Mouse (Mus musculus) neural tube, embryonic 15.5 days (tissue): Measurements from ENCODE around the gene Msi2. TPM values are rescaled to one million over a fixed set of nuclear protein-coding genes. Genes with fewer than 3 reads are reported as not detected.

Experiments used
- ATAC-seq: fragments of 200-750 bp; cut with Nextera tagmentation; 2 replicates; pipeline ENCODE4 v1.8.0; 2017; ENCODE audit warnings: mild to moderate bottlenecking, moderate TSS enrichment, moderate library complexity; ENCODE audit not compliant: low FRiP score
- H3K27ac ChIP-seq: fragments of 300-500 bp; sonication (generic); replicated peaks from 2 replicates; pipeline ENCODE4 v1.5.1; 2015; ENCODE audit warnings: mild to moderate bottlenecking, inconsistent platforms
- H3K27me3 ChIP-seq: fragments of 300-500 bp; sonication (generic); replicated peaks from 2 replicates; pipeline ENCODE4 v1.6.1; 2015; ENCODE audit warnings: inconsistent platforms
- H3K36me3 ChIP-seq: fragments of 300-500 bp; sonication (generic); 2 replicates; pipeline ENCODE4 v1.6.1; 2015; ENCODE audit warnings: inconsistent platforms
- H3K4me1 ChIP-seq: fragments of 300-500 bp; sonication (generic); 2 replicates; pipeline ENCODE4 v1.6.1; 2015; ENCODE audit warnings: inconsistent platforms
- H3K4me2 ChIP-seq: fragments of 300-500 bp; sonication (generic); 2 replicates; pipeline ENCODE4 v1.6.1; 2015; ENCODE audit warnings: inconsistent platforms, mild to moderate bottlenecking, moderate library complexity
- H3K4me3 ChIP-seq: fragments of 300-500 bp; sonication (generic); replicated peaks from 2 replicates; pipeline ENCODE4 v1.5.1; 2015; ENCODE audit warnings: mild to moderate bottlenecking, inconsistent platforms
- H3K9ac ChIP-seq: fragments of 300-500 bp; sonication (generic); replicated peaks from 2 replicates; pipeline ENCODE4 v1.6.1; 2015; ENCODE audit warnings: mild to moderate bottlenecking, inconsistent platforms
- H3K9me3 ChIP-seq: fragments of 300-500 bp; sonication (generic); replicated peaks from 2 replicates; pipeline ENCODE4 v1.6.1; 2016; ENCODE audit warnings: inconsistent platforms
- WGBS: fragments of 180-500 bp; shearing (Covaris S2); methylation state at CpG from one replicate; pipeline ENCODE4 v1.1.7; 2015; ENCODE audit warnings: mixed read lengths; 5-methylcytosine and 5-hydroxymethylcytosine counted together
- polyA plus RNA-seq: library from polyadenylated mRNA; unstranded; fragments of >200 nt; fragmentation: Nextera tagmentation; extraction: Ambion mirVana; gene quantifications from 2 replicates; pipeline ENCODE4 v1.2.1, GENCODE M21; 2015

Gene Msi2
- polyA plus RNA-seq, 1 experiment from 2014 or later, result 20.7 TPM

DNA sequence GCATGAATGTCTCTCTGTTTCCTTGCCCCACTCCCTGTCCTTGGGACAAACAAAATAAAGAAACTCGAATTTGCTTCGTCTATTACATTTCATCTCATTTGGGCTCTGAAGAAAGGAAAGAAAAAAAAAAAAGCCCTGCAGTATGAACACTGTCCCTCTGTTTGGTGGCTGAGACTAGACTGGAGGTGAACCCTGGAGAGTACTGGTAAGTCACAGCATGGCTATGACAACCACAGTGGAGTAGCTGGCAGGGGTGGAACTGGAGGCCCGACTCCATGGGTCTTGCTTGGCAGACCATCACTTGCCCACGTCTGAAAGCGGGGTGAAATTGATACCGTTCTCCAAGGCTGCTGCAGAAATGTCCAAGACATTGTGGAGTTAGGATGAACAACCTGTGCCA, 71.8 kb downstream of the Msi2 start:
- Histone ChIP-seq H3K27me3 (no peaks in the 10 kb centered on the region), H3K9ac (no peak overlapping the region), H3K36me3 (no peaks in the 10 kb centered on the region), H3K4me2 (no peak overlapping the region), H3K4me3 (no peak overlapping the region), H3K27ac (peak overlapping the region; percentile 63), H3K4me1 (peaks cover 64% of the 10 kb centered on the region), H3K9me3 (no peaks in the 10 kb centered on the region)
- WGBS, result 79% methylated on average over 6 of the region's 6 CpGs
- ATAC-seq, result no peak

DNA sequence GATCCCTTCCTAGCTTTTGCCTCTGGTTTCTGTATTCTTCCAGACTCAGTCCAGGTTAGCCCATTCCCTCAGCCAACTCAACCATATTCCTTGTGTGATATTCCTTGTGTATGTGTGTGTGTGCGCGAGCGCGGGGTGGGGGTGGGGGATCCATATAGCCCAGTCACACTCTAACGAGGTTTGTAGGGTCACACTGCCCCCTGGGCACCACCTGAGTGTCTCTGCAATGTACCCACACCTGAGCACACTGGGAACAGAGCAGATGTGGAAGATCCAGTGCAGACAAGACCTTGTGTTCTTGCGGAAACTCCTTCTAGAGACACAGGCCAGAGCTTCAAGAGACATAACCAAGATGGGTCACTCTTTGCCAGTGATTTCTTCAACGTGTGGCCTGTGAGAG, 72.5 kb downstream of the Msi2 start:
- H3K9ac ChIP-seq, result no peak overlapping the region
- peak overlapping the region; percentile 63 for H3K27ac ChIP-seq
- no peaks in the 10 kb centered on the region for H3K27me3 ChIP-seq
- no peak for ATAC-seq
- no peak overlapping the region for H3K4me3 ChIP-seq
- H3K4me1 ChIP-seq, result peaks cover 61% of the 10 kb centered on the region
- 62% methylated on average over 7 of the region's 7 CpGs for WGBS
- no peak overlapping the region for H3K4me2 ChIP-seq
- no peaks in the 10 kb centered on the region for H3K36me3 ChIP-seq
- no peaks in the 10 kb centered on the region for H3K9me3 ChIP-seq

DNA sequence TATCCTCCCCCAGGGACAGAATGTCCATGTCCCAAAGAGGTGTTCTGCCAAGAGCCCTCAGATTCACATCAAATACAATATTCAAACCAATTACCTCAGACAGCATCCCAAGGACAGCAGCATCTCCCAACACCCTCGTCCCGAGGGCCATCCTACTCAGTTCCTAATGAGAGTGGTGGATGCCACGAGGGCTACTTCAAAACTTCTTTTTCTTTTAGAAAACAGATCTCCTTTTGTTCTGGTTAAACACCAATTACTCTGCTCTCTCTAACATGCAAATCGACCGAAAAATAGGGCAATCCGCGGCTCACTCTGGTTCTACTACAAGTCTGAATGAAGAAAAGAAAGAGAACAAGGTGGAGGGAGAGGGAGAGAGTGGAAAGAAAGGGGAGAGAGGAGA, 73.6 kb downstream of the Msi2 start:
- no peak overlapping the region for H3K4me3 ChIP-seq
- H3K27me3 ChIP-seq, result no peaks in the 10 kb centered on the region
- 0 out of 2 replicates have a peak overlapping the region, but pooled peaks have one; percentile 2 for H3K4me2 ChIP-seq
- no peaks in the 10 kb centered on the region for H3K36me3 ChIP-seq
- H3K4me1 ChIP-seq, result peaks cover 53% of the 10 kb centered on the region
- peak overlapping the region; percentile 49 for H3K27ac ChIP-seq
- H3K9me3 ChIP-seq, result no peaks in the 10 kb centered on the region
- WGBS, result 22% methylated on average over 7 of the region's 7 CpGs
- ATAC-seq, result no peak
- H3K9ac ChIP-seq, result no peak overlapping the region

DNA sequence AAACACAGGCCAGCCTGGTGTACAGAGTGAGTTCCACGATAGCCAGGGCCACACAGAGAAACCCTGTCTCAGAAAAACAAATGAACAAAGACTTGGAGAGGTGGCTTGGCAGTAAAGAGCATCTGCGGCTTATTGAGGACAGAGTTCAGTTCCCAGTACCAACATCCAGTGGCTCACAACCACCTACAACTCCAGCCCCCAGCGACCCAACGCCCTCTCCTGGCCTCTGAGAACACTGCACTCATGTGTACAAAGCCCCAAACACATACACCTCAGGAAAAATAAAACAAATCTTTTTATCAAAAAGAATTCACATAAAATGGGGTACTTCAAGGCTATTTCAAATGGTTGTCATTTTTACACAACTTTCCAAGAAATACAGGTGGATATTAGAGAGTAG, 78.5 kb downstream of the Msi2 start:
- Histone ChIP-seq H3K27ac (no peak overlapping the region), H3K27me3 (no peaks in the 10 kb centered on the region), H3K9ac (no peak overlapping the region), H3K4me2 (no peak overlapping the region), H3K4me3 (no peak overlapping the region), H3K4me1 (peaks cover 45% of the 10 kb centered on the region), H3K36me3 (no peaks in the 10 kb centered on the region), H3K9me3 (no peaks in the 10 kb centered on the region)
- 65% methylated on average over 4 of the region's 4 CpGs for WGBS
- ATAC-seq, result no peak

DNA sequence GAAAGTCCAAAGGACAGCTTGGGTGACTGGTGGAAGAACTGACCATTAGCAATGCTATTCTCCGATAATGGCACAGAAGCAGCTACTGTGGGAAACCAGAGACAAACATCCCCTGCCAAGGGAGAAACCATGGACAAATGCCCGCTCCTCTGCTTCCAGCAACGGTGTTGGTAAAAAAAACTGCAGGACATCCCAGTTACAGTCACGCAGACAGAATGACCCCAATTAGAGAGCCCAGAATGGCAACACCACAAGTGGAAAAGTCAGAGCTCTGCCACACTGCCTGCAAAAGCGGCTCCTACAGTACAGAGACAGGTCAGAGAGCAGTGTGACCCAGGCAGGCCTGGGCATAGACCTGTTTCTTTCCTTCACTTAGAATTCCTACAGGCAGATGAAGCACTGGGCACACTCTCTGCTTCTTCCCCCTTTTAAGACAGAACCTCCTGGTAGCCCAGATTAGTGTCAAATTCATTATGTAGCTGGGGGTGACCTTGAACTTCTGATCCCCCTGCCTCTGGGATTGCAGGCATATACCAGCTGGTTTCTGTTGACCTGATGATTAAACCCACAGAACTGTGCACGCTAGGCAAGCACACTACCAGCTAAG, 79.3 kb downstream of the Msi2 start:
- ATAC-seq, result no peak

DNA sequence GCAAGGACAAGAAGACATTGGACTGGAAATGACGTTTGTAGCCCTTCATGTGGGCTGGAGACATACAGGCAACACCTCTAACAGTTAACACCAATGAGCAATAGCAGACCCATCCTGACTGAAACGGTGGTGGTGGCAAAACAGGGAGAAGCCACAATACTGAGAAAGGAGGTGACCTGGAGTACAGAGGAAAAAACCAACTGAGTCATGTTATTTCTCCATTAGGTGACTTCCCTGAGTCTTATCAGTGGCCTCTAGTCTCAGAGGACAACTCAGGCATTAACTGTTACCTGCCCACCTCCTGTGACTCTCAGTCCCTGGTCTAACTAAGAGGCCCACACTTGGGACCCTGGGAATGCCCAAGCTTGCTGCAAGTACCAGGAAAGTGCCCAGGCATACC, 80.1 kb downstream of the Msi2 start:
- WGBS, result 78% methylated on average over 2 of the region's 2 CpGs
- Histone ChIP-seq H3K4me2 (no peak overlapping the region), H3K4me1 (peaks cover 44% of the 10 kb centered on the region), H3K27ac (peak overlapping the region; percentile 28; the same call in 1 of the 2 replicates), H3K36me3 (no peaks in the 10 kb centered on the region), H3K9ac (no peak overlapping the region), H3K9me3 (no peaks in the 10 kb centered on the region), H3K4me3 (no peak overlapping the region), H3K27me3 (no peaks in the 10 kb centered on the region)
- ATAC-seq, result no peak

More for the DNA sequence above, 79.3 kb downstream of the Msi2 start:
- Histone ChIP-seq H3K4me3 (no peak overlapping the region), H3K4me1 (peaks cover 44% of the 10 kb centered on the region), H3K27me3 (no peaks in the 10 kb centered on the region), H3K27ac (peak overlapping the region; percentile 54), H3K9me3 (no peaks in the 10 kb centered on the region), H3K36me3 (no peaks in the 10 kb centered on the region), H3K9ac (no peak overlapping the region), H3K4me2 (no peak overlapping the region)
- WGBS, result 72% methylated on average over 6 of the region's 6 CpGs

DNA sequence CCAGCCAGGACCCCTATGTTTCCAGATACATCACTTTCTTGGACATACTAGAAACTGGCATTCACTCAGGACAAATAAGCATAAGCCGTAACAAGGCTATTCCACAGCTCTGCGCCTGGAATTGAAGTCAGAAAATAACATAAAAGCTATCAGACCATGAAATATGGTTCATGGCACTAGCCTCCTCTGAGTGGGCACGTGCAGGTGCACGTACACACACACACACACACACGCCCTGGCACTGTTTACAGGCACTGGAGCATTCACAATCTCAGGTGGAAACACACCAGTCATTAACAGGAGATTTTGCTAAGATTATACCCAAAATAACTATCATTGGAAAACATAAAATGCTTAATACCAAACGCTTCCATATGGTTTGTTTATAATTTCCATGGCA, 81.4 kb downstream of the Msi2 start:
- H3K4me1 ChIP-seq, result peaks cover 44% of the 10 kb centered on the region
- H3K9ac ChIP-seq, result no peak overlapping the region
- H3K27me3 ChIP-seq, result no peaks in the 10 kb centered on the region
- H3K27ac ChIP-seq, result no peak overlapping the region
- WGBS, result 51% methylated on average over 6 of the region's 6 CpGs
- H3K4me2 ChIP-seq, result no peak overlapping the region
- H3K36me3 ChIP-seq, result no peaks in the 10 kb centered on the region
- no peak overlapping the region for H3K4me3 ChIP-seq
- peak; percentile 54; the same call in 1 of the 2 replicates for ATAC-seq
- H3K9me3 ChIP-seq, result no peaks in the 10 kb centered on the region

DNA sequence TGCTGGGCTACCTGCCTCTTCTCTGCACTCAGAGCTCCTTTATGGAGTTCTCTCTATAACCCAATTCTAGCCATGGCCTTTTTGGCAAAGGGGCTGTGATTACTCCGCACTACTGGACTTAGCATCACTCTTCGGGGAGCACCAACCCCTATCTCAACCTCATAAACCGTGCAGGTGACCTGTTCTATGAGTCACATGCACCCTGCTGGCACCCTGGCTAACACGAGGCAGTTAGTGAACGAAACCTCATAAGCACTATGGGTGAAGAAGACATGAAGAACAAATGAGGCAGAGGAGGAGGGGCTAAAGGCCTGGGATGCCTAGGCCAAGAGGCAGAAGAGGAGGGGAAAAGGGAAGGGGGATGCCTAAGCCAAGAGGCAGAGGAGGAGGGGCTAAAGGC, 82.0 kb downstream of the Msi2 start:
- Histone ChIP-seq H3K4me1 (peaks cover 44% of the 10 kb centered on the region), H3K27ac (no peak overlapping the region), H3K36me3 (no peaks in the 10 kb centered on the region), H3K27me3 (no peaks in the 10 kb centered on the region), H3K9me3 (no peaks in the 10 kb centered on the region), H3K9ac (no peak overlapping the region), H3K4me3 (no peak overlapping the region), H3K4me2 (no peak overlapping the region)
- no peak for ATAC-seq
- WGBS, result 84% methylated on average over 5 of the region's 5 CpGs

DNA sequence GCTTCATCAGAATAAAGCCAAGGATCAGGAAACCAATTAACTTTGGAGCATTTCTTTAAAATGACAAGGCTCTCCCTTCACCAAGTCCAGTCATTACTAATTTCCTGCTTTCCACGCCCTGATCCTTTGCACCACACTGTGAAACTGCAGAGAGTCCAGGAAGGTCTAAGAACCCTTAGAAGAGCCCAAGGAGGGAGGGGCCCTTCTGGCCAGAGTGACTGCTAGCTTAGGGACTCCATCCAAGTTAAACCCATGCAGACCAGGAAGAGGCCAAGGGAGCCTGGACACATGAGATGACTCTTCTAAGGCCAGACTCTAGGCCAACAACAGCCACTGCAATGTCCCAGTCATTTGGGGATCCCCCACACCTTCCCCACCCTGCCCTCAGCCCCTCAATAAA, 83.7 kb downstream of the Msi2 start:
- Histone ChIP-seq H3K4me3 (no peak overlapping the region), H3K27ac (no peak overlapping the region), H3K4me2 (no peak overlapping the region), H3K36me3 (no peaks in the 10 kb centered on the region), H3K4me1 (peaks cover 46% of the 10 kb centered on the region), H3K9me3 (no peaks in the 10 kb centered on the region), H3K9ac (no peak overlapping the region), H3K27me3 (no peaks in the 10 kb centered on the region)
- 75% methylated on average over 1 of the region's 1 CpGs for WGBS
- ATAC-seq, result no peak

DNA sequence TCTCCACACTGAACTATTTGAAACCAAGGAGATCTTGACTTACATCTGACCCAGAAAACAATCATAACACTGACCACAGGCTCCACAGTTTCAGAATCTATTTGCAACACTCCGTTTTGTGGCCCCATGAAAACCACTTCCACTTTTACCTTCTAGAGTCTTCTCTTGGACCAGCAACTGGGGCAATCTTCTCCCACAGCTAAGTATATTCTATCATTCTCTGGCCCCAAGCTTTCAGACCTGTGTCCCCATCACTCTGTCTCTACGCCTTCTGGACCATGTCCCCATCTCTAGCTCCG, 86.4 kb downstream of the Msi2 start:
- 88% methylated on average over 3 of the region's 3 CpGs for WGBS
- Histone ChIP-seq H3K4me3 (no peak overlapping the region), H3K27me3 (no peaks in the 10 kb centered on the region), H3K4me1 (peaks cover 39% of the 10 kb centered on the region), H3K9ac (no peak overlapping the region), H3K4me2 (no peak overlapping the region), H3K27ac (no peak overlapping the region), H3K9me3 (no peaks in the 10 kb centered on the region), H3K36me3 (no peaks in the 10 kb centered on the region)
- ATAC-seq, result no peak

DNA sequence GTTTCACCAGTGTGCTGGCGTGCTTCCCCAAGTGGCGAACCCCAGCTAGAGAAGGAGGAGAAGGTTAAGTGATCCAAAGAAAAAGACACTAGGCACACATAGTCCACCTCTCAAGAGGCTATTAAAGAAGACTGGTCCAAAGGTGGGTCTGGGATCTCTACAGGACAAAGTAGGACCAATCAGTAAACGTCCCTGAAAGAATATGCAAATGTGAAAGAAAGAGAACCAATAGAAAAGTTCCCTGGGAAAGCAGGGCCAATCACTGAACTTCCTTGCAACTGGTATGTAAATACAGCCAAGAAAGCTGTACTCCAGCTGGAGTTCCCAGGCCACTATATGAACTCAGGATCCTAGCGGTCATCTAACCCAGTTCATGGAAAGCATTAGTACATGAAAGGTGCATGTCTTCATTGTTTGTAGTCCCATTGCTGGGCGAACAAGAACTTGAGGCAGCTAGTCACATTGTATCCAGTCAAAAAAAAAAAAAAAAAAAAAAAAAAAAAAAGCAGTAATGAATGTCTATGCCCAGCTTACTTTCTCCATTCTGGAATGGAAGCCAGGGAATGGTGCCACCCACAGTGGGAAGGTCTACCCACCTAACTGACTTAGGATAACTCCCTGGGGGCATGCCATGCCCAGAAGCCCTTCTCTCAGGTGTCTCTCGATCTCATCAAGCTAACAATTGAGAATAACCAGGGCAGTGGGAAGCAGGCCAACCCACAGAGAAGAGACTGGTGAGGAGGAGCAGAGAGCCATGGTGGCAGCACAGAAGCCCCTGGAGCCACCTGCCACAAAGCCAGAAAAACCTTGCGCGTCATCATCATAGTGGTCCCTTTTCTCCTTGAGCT, 87.0 kb downstream of the Msi2 start:
- Histone ChIP-seq H3K36me3 (no peaks in the 10 kb centered on the region), H3K9ac (no peak overlapping the region), H3K9me3 (no peaks in the 10 kb centered on the region), H3K4me3 (no peak overlapping the region), H3K4me1 (peaks cover 37% of the 10 kb centered on the region), H3K27me3 (no peaks in the 10 kb centered on the region), H3K27ac (0 out of 2 replicates have a peak overlapping the region, but pooled peaks have one; percentile 18), H3K4me2 (no peak overlapping the region)
- ATAC-seq, result no peak
- 78% methylated on average over 8 of the region's 8 CpGs for WGBS

DNA sequence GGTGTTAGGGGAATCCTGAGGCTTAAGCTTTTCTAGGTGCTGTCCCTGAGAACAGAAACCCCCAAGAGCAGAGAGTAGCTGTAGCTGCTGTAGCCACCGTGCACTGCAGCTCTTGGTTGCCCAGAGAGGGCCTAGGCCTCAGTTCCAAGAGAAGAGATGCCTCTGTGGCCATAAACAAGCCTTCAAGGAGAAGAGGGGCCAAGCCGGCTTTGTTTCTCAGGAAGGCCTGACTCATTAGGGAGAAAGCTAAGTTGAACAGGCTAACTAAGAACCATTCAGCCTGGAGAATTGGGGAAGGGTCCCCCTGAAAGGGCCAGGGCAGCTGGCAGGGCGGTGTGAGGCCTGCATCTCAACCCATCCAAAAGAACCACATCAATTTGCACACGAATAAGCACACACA, 88.7 kb downstream of the Msi2 start:
- Histone ChIP-seq H3K4me3 (no peak overlapping the region), H3K9ac (0 out of 2 replicates have a peak overlapping the region, but pooled peaks have one; percentile 10), H3K4me2 (no peak overlapping the region), H3K27me3 (no peaks in the 10 kb centered on the region), H3K9me3 (no peaks in the 10 kb centered on the region), H3K4me1 (peaks cover 39% of the 10 kb centered on the region), H3K27ac (peak overlapping the region; percentile 78), H3K36me3 (no peaks in the 10 kb centered on the region)
- 17% methylated on average over 4 of the region's 4 CpGs for WGBS
- 0 out of 2 replicates have a peak, but pooled peaks have one; percentile 50 for ATAC-seq
